Mouse (Mus musculus): ENCODE measurements at regions not wholly inside any gene's neighbourhood (a gene's known extent, or its start where the extent isn't known, plus 50 kb on each side); places are given as distances from the start of the nearest gene placed in this dataset.

DNA sequence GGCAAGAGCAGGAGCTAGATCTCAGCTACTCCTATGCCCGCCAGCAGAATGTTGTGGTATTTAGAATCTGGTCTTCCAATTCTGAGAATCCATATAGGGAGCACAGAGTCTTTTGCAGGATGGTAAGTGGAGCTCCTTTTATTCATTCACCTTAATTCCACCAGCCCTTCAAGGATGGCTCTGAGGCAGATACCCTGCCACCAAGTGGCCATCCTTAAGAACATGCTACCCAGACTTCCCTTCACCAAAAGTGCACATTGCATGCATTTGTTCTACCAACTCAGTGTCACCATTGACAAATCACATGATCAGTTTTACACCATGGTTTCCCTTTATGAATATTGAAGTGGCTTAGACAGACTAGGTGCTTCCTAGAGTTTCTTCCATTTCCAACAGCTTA is 186.1 kb upstream of the Cd180 start:
- peak in 1 of 2 experiments; percentile 4 for DNase-seq (ENCODE audit: low spot score in 2 of 2)

GRCm38 (mm10) chr13:102507916-102508315 is 185.4 kb upstream of the Cd180 start:
- DNase-seq (ENCODE audit: low spot score in 2 of 2) = no peak

DNA sequence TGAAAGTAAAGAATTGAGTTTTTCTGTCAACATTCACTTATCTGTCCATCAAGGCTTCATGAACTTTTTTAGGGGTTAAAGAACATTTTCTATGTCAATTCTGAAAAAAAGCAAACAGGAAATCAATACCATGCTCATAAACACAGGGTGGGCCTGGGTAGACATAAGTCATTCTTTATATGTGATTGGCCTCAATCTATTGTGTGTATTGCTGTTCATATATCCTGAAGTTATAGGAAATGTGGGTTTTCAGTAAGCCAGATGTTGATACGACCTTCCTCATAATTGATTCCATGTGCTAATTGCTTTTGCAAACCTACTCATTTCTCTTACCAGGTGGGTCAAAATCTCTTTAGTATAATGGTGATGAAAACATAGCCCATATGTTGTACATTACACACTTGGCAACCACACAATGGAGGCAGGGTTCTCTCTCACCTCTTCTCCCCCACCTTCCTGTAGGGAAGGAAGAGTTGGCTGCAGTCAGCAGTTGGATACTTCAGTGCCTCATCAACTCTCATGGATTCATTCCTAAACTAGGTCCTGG is 182.6 kb upstream of the Cd180 start:
- DNase-seq (ENCODE audit: low spot score in 2 of 2) = no peak

GRCm38 (mm10) chr13:102518169-102518882 is 175.0 kb upstream of the Cd180 start:
- DNase-seq (ENCODE audit: low spot score in 2 of 2) = no peak

DNA sequence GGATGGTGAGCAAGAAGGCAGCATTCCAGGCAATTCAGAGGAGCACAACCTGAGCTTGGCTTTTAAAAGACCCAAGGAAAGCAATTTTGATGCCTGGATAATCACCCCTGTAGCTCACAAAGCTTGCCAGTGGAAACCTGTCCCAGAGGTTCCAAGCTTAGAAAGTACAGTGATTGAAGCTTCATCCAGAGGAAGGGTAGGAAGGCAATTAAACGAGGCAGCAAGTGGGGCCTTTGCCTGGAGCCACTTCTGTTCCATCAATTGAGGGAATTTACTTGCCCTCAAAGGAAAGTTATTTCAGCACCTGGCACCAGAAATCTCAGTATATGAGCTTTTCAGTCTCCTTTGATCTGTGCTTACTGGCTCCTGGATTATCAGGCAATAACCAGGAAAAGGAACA is 171.9 kb upstream of the Cd180 start:
- DNase-seq (ENCODE audit: low spot score in 2 of 2) = no peak

DNA sequence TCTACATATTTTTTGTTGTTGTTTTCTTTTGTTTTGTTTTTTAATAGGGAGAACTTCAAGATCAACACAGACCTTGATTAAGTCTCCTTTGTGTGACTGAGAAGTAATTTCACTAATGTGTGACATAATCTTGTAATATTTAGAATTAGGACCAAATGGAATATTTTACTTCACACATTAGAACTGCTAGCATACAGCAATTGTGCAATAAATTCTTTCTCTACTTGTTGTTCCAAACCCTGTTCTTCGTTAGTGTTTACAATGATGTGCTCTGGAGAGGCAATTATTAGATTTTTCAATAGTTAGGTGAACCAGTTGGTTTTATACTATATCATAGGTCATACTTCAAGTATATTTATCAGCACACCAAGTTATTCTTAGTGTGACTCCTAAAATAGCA is 171.3 kb upstream of the Cd180 start:
- no peak for DNase-seq (ENCODE audit: low spot score in 2 of 2)

- no peak for DNase-seq (ENCODE audit: low spot score in 2 of 2)
Observed at GRCm38 (mm10) chr13:102526621-102527140, 166.7 kb upstream of the Cd180 start.

DNA sequence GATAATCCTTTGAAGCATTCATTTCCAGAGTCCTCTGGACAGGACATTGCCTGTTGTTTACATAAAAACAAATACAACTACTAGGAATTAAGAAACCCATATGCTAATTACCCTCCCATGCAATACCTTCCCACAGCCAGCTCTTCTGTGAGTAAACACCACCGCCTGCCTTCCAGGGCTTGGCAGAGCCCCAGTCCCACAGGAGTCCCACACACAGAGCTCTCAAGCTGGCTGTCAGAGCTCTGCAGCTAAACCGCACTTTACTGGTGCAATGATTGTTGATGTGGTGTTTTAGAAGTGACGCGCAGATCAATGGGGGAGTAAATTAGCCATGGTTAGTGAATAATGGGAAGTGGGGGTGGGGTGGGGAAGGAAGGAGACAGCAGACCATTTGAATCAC is 159.6 kb upstream of the Cd180 start:
- DNase-seq (ENCODE audit: low spot score in 2 of 2) = no peak

GRCm38 (mm10) chr13:102537424-102538242 is 155.7 kb upstream of the Cd180 start:
- no peak for DNase-seq (ENCODE audit: low spot score in 2 of 2)

DNA sequence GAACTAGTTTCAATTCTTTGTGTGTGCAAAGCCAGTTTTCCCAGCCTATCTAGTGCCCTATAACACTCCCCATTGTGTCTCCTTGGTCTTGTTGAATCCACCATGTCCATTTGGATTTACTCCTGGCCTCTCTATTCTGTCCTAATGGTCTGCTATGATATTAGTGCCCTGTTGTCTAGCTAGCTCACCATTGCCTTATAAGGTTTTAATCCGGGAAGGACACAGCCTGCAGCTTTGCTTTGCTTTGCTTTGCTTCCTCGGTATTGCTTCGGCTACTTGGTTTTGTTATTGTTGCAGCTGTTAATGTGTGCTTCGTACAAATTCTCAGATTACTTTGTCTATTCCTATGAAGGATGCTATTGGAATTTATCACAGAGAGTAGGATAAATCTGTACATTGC is 152.9 kb upstream of the Cd180 start:
- no peak for DNase-seq (ENCODE audit: low spot score in 2 of 2)

DNA sequence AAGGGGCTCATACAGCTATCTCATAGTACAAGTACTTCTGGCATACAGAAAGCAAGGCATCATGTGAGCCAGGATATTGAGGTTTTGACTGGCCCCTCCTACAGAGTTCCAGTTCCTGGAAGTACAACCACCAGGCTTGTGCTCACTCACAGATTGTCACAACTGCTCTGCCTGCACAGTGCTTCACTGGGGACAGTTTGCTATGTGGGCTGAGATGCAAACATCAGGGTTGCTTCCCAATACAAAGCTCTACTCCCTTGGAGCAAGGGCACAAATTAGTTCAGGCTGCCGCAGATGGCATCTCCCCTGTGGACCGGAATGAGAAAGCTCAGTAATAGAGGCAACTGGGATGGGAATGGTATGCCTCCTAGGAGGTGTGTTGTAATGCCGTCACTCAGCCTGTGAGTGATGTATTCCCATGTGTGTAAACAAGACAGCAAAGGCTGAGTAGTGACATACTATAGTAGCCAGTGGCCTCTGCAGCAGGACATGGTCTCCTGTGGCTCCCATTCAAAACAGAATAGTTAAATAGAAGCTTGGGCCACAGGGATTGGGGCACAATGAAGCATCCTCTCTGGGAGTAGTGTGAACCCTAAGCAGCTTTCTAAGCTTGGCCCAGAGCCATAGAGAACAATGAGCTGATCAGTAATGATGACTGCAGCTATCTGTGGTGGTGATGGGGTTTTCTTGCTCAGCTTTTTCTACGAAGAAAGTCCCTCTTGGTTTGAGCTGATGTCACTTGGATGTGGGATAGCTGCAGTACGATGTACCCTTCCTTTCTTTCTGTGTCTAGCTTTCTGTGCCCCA is 148.8 kb upstream of the Cd180 start:
- no peak for DNase-seq (ENCODE audit: low spot score in 2 of 2)

GRCm38 (mm10) chr13:102545845-102546615 is 147.3 kb upstream of the Cd180 start:
- DNase-seq (ENCODE audit: low spot score in 2 of 2) = no peak

- no peak for DNase-seq (ENCODE audit: low spot score in 2 of 2)
Observed at GRCm38 (mm10) chr13:102548252-102548651, 145.1 kb upstream of the Cd180 start.

- no peak for DNase-seq (ENCODE audit: low spot score in 2 of 2)
Observed at GRCm38 (mm10) chr13:102566846-102567572, 126.3 kb upstream of the Cd180 start.

GRCm38 (mm10) chr13:102569580-102569979 is 123.8 kb upstream of the Cd180 start:
- no peak for DNase-seq (ENCODE audit: low spot score in 2 of 2)

- no peak for DNase-seq (ENCODE audit: low spot score in 2 of 2)
Observed at GRCm38 (mm10) chr13:102570286-102570685, 123.1 kb upstream of the Cd180 start.

DNA sequence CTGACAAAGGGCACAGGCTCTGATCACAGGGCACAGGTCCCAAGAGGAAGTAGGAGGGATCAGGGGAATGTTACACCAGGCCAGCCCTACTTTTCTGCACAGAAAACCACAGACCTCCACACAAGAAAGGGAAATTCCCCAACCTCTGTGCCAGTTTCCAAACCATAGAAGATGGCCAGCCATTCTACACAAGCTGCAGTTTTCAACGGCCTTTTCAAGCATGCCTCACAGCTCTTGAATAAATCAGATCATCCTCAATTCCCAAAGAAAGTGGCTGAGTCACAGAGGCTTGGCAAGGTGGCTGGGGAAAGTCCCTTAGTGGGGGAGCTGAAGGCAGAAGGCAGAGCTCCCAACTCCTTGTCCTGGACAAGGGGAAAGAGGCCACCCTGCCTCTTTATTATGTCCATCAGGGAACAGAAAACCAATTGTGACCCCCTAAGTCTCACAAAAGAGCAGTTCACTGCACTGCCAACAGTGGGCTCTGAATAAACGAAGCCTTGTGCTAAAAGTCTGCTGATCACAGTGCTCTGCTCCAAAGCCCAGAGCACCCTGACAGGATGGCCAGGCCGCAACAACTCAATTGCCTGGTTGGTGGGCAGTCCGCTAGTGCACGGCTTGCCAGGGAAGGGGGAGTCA is 120.0 kb upstream of the Cd180 start:
- no peak for DNase-seq (ENCODE audit: low spot score in 2 of 2)

DNA sequence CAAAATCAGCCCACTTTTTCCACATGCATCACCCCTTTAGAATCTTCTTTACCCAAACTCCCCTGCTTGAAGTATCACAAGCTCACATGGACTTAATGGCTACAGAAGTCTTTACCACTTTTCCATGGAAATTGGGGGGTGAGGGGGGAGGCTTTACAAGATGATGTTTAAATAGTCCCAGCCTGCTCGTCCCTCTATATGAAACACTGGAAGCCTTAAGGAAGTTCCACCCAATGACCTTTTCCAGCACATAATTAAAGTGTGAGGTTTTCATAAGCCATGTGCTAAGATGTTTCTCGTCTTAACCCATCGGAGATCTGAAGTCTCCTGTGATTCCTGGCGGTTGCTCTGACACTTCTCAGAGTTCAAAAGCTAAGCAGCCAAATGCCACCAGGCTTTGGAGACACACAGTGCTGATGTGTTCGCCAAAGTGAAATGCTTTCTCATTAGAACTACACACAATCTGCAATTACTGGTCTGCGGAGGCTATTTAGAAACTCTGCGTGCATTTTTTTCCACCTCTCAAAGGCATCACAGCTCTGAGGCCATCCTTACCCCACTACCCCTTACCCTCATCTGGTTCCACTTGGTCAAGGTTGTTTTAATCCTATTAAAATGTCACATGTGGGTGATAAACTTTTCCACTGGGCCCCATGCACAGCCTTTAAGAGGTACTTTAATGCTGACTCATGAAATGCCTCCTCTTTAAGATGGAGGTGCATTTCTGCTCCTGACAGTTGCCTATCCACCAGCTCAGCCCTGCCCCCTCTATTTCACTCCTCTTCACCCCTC is 116.3 kb upstream of the Cd180 start:
- no peak for DNase-seq (ENCODE audit: low spot score in 2 of 2)

DNA sequence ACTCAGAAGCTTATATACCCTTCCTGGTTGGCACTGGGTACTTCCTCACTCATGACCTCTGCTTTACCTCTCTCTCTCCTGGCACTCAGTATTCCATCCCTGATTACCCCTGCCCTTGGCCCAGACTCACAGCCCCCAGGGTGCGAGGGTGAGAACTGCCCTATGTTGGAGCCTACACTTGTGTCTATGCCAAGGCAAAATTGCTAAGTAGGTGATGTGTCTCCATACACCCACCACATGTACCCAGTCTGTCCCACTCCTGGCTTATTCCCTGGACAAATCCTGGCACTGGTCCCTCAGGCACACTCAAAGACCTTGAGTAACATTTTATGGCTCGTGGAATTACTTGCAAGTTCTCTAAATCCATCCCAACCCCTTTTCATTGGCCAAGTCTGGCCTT is 114.5 kb upstream of the Cd180 start:
- DNase-seq (ENCODE audit: low spot score in 2 of 2) = no peak

Measured in thymus, postnatal 10 days (tissue).